Mouse (Mus musculus) neural tube, embryonic 12.5 days (tissue): ENCODE data around the gene Mmrn2. TPM values are rescaled to one million over a fixed set of nuclear protein-coding genes. Genes with fewer than 3 reads are reported as not detected.
"Not testable (repeated sequence)": the region's sequence is repeated elsewhere in the genome, so short reads cannot be mapped to it uniquely, and the experiment has no call there.

Experiments used
- ATAC-seq: fragments of 200-750 bp; cut with Nextera tagmentation; 2 replicates; pipeline ENCODE4 v1.8.0; 2017; ENCODE audit warnings: low read depth, mild to moderate bottlenecking, moderate TSS enrichment, moderate library complexity; ENCODE audit not compliant: low FRiP score
- H3K27ac ChIP-seq: fragments of 300-500 bp; sonication (generic); 2 replicates; pipeline ENCODE4 v1.5.1; 2016
- H3K27me3 ChIP-seq: fragments of 300-500 bp; sonication (generic); replicated peaks from 2 replicates; pipeline ENCODE4 v1.6.1; 2016; ENCODE audit warnings: mild to moderate bottlenecking
- H3K36me3 ChIP-seq: fragments of 300-500 bp; sonication (generic); 2 replicates; pipeline ENCODE4 v1.6.1; 2016; ENCODE audit warnings: mild to moderate bottlenecking
- H3K4me1 ChIP-seq: fragments of 300-500 bp; sonication (generic); 2 replicates; pipeline ENCODE4 v1.6.1; 2016
- H3K4me2 ChIP-seq: fragments of 300-500 bp; sonication (generic); replicated peaks from 2 replicates; pipeline ENCODE4 v1.6.1; 2016; ENCODE audit warnings: mild to moderate bottlenecking
- H3K4me3 ChIP-seq: fragments of 300-500 bp; sonication (generic); 2 replicates; pipeline ENCODE4 v1.5.1; 2016
- H3K9ac ChIP-seq: fragments of 300-500 bp; sonication (generic); 2 replicates; pipeline ENCODE4 v1.6.1; 2016; ENCODE audit warnings: mild to moderate bottlenecking
- H3K9me3 ChIP-seq: fragments of 300-500 bp; sonication (generic); 2 replicates; pipeline ENCODE4 v1.6.1; 2016; ENCODE audit warnings: mild to moderate bottlenecking
- WGBS: fragments of 180-500 bp; shearing (Covaris S2); methylation state at CpG from one replicate; pipeline ENCODE4 v1.1.7; 2016; 5-methylcytosine and 5-hydroxymethylcytosine counted together
- polyA plus RNA-seq: library from polyadenylated mRNA; unstranded; fragments of >200 nt; fragmentation: Nextera tagmentation; extraction: Ambion mirVana; gene quantifications from 2 replicates; pipeline ENCODE4 v1.2.1, GENCODE M21; 2016

Mmrn2 gene
- polyA plus RNA-seq, 1 experiment from 2014 or later = 7.8 TPM

DNA sequence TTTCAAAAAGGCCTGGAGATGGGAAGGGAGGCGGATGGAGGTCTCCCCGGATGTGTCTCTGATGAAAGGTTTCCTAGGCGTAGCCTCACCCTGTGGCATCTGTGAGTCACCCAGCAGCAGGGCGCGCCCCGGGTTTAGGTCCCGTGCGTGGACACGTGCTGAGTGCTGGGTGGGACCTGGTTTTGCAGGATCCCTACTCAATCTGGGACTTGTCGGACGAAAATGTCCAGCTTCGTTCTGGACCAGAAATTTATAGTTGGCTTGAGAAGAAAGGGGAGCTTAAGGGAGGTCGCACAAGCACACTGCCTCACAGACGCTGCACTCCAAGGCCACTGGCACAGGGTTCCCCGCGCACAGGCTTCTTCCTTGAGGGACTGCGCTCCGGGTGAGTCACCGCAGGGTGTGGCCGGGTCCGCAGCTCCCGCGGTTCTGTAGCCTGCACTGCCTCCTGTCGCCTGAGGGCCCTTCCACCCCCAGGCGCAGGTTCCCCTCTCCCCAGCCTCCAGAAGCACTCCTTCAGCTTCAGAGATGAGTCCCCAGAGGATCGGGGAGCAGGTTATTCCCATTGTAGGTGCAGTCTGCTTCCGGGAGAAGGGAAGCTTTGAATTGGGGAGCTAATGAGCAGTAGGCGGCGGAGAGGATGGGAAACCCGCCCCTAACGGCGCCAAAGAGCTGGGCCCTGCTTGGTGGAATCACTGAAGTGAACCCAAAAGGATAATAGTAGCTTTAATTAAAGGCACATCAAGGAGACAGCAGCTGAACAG, 11.6 kb upstream of the Mmrn2 start:
- H3K27ac ChIP-seq = no peak overlapping the region
- ATAC-seq = peak; percentile 77
- no peaks in the 10 kb centered on the region for H3K36me3 ChIP-seq
- H3K27me3 ChIP-seq = no peaks in the 10 kb centered on the region
- H3K9me3 ChIP-seq = no peaks in the 10 kb centered on the region
- H3K9ac ChIP-seq = peak overlapping the region; percentile 23
- peaks cover 4% of the 10 kb centered on the region; the same call in 1 of the 2 replicates for H3K4me1 ChIP-seq
- peak overlapping the region; percentile 76 for H3K4me2 ChIP-seq
- 3% methylated on average over 32 of the region's 32 CpGs for WGBS
- peak overlapping the region; percentile 33 for H3K4me3 ChIP-seq

DNA sequence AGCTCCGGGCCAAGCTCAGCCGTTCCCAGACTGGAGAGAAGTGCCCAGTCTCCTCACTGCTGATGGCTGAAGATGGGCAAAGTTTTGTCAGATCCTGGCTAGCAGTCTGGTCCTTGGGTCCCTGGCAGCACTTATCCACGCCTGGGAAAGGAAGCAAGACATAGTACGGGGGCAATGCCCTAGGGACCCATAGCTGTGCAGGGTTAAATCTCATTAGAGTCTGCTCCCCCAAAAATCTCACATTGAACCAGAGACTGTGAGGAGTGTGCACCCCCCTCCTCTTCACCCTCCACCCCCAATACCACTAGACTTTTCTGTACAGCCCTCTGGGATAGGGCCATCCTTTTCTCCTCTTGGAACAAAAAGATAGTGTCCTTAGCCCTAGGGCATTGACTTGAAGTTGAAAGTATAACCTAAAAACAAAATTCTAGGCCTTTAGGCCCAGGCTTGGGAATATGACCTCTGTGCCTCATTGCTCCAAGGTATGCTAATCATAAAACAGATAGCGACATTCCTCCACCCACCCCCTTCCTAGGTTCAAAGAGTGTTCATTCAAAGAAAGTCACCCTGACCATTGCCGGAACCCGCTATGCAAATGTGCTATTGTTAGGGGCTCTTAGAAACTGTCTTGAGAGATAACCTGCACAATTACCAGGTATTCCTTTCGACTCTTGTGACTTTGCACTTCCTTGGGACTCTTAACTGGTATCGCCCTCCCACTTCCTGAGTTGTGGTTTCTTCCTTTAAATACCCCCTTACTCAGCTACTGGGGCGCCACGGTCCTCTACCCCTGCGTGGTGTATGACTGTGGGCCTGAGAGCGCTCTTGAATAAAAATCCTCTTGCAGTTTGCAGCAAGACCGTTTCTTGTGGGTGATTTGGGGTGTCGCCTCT, 10.8 kb upstream of the Mmrn2 start:
- Histone ChIP-seq H3K4me3 (peak overlapping the region; percentile 33; the same call in 1 of the 2 replicates), H3K9ac (peak overlapping the region; percentile 23; the same call in 1 of the 2 replicates), H3K4me2 (peak overlapping the region; percentile 76)
- peak; percentile 30; the same call in 1 of the 2 replicates for ATAC-seq
- not testable (repeated sequence) for H3K27ac ChIP-seq, H3K4me1 ChIP-seq, H3K9me3 ChIP-seq, H3K36me3 ChIP-seq, H3K27me3 ChIP-seq
- 81% methylated on average over 15 of the region's 15 CpGs for WGBS

DNA sequence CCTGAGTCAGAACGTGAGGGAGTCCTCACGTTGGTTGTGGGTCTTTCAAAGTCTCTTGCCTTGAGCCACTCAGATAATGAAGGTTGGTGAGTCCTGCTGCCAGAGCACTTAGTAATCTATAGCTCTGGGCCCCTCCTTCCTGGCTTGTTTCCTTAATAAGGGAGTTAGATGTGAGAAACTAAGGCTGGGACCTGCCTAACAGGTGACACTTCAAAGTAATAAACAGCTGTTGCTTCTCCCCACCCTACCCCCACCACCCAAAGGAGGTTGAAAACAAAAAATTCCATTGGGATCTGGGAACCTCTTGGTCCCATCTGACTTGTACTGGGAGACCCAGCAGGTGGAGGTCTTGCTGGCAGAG, 10.1 kb upstream of the Mmrn2 start:
- Histone ChIP-seq H3K27me3 (no peaks in the 10 kb centered on the region), H3K4me3 (no peak overlapping the region), H3K36me3 (no peaks in the 10 kb centered on the region), H3K4me1 (peaks cover 4% of the 10 kb centered on the region; the same call in 1 of the 2 replicates), H3K9ac (no peak overlapping the region), H3K27ac (no peak overlapping the region), H3K4me2 (no peak overlapping the region), H3K9me3 (no peaks in the 10 kb centered on the region)
- no peak for ATAC-seq
- WGBS = 93% methylated on average over 2 of the region's 2 CpGs

DNA sequence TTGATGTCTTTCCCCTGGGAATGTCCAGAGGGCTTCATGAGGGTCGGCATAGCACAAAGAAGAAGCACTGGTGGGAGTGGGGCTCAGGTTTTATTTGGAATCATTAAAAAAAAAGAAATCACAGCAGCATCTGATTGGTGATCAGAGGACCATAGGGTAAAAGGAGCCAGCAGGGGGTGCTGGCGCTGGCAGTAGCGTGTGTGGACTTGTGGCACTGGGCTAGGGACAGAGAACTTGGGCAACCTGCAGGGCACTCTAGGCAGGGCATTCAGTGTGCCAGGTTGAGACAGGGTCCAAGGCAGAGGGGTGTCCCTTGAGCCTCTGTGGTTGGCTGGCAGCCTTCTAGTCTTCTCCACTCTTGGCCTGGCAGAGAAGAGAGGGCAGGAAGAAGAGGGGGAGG, 5.1 kb upstream of the Mmrn2 start:
- 62% methylated on average over 3 of the region's 3 CpGs for WGBS
- Histone ChIP-seq H3K27ac (no peak overlapping the region), H3K27me3 (no peaks in the 10 kb centered on the region), H3K4me1 (peaks cover 10% of the 10 kb centered on the region), H3K4me2 (no peak overlapping the region), H3K36me3 (no peaks in the 10 kb centered on the region), H3K9ac (no peak overlapping the region), H3K9me3 (no peaks in the 10 kb centered on the region), H3K4me3 (no peak overlapping the region)
- ATAC-seq = no peak

DNA sequence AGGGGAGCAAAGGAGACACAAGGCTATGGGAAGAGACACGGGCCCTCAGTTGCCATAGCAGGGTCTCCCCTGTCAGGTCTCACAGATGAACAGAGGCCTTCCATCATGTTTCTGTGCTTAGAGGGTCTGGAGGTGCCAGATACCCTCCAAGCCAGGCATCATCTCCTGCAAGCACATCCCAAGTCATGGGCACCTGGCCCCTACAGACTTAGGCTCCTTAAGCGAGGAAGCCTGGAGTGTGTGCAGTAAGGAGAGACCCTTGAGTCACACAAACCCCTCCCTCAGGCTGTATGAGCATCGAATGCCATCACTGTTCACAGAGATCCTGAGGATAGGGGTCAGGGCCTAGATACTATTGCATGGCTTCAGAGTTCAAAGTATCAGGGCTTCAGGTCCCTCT, 4.3 kb upstream of the Mmrn2 start:
- Histone ChIP-seq H3K4me3 (no peak overlapping the region), H3K27ac (no peak overlapping the region)
- 84% methylated on average over 3 of the region's 3 CpGs for WGBS

DNA sequence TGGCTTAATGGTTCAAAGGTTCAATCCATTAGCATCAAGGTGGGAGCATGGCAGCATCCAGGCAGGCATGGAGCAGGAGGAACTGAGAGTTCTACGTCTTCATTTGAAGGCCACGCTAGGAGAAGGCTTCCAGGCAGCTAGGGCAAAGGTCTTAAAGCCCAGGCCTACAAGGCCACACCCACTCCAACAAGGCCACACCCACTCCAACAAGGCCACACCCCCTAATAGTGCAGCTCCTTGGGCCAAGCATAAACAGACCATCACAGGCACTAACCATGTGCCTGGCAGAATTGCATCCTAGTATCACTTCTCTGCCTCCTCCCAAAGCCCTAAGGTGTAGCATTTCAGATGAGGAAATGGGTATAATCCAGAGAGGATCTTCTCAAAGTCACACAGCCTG, 3.5 kb upstream of the Mmrn2 start:
- ATAC-seq = no peak
- Histone ChIP-seq H3K27ac (no peak overlapping the region), H3K4me3 (no peak overlapping the region), H3K9ac (no peak overlapping the region), H3K36me3 (no peaks in the 10 kb centered on the region), H3K9me3 (no peaks in the 10 kb centered on the region), H3K4me1 (peaks cover 10% of the 10 kb centered on the region), H3K27me3 (no peaks in the 10 kb centered on the region), H3K4me2 (peak overlapping the region; percentile 38)
- 84% methylated on average over 2 of the region's 2 CpGs for WGBS

More for the DNA sequence above, 4.3 kb upstream of the Mmrn2 start:
- no peak overlapping the region for H3K4me2 ChIP-seq
- no peaks in the 10 kb centered on the region for H3K27me3 ChIP-seq
- no peak for ATAC-seq
- H3K4me1 ChIP-seq = peaks cover 10% of the 10 kb centered on the region
- H3K9me3 ChIP-seq = no peaks in the 10 kb centered on the region
- no peak overlapping the region for H3K9ac ChIP-seq
- H3K36me3 ChIP-seq = no peaks in the 10 kb centered on the region

DNA sequence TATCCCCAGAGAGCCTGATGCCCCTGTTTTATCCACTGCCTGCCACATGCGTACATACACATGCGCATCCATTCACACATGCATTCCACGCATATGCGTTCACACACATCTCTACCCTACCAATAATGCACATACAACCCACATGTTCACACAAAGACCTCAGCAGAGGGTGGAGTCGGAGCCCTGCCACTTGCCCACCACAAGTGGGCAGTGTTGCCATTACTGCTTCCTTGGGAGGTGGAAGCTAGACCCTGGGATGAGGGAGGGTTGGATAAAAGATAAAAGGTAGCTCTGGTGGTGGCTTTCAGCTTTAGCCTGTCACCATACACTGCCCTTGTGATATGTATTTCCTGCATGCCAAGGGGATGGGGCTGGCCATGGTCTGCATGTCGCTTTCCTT, 2.6 kb upstream of the Mmrn2 start:
- no peaks in the 10 kb centered on the region for H3K9me3 ChIP-seq
- peak overlapping the region; percentile 38 for H3K4me2 ChIP-seq
- H3K36me3 ChIP-seq = no peaks in the 10 kb centered on the region
- no peak overlapping the region for H3K9ac ChIP-seq
- ATAC-seq = no peak
- 84% methylated on average over 6 of the region's 6 CpGs for WGBS
- peaks cover 10% of the 10 kb centered on the region for H3K4me1 ChIP-seq
- H3K4me3 ChIP-seq = no peak overlapping the region
- H3K27ac ChIP-seq = no peak overlapping the region
- no peaks in the 10 kb centered on the region for H3K27me3 ChIP-seq

DNA sequence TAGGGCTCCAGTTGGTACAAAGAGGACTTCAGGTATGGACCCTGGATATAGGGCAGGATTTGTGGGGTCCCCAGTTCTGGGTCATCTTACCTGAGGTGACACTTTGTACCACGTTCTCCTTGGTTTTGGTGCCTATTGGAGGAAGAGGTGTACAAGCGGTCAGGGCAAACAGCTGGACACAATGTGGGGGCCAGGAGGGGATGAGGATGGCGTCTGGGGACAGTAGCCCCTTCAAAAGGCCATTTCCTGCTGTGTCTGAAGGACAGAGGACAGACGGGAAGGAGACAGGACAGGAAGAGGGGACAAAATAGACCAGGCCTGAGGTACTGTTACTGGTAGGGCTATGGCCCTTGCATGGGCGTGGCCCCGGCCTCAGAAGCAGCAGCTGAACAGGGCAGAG, 1.7 kb upstream of the Mmrn2 start:
- H3K9ac ChIP-seq = 0 out of 2 replicates have a peak overlapping the region, but pooled peaks have one; percentile 19
- H3K4me3 ChIP-seq = no peak overlapping the region
- no peak overlapping the region for H3K27ac ChIP-seq

DNA sequence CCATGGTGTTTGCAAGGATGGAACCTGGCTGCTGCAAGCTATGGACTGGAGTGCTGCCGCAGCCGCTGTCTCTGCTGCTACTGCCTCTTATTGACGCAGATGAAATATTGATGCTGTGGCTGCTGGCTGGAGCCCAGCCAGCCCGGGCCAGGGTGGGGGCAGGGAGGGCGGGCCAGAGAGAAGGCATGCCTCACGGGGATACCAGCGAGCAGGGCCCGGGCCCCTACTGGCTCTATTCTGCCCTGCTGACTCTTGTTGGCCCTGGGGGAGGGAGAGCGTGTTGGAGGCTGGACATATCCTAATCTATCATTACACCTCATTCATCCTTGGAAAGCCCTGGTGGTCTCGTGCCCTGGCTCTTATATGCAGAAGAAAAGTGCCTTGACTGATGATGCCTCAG, 688 bp upstream of the Mmrn2 start, which contains the start of gene Sncg:
TSS of gene Sncg (minus strand) at position 213 of the 400 bp plus-strand sequence.
- Histone ChIP-seq H3K4me1 (peaks cover 17% of the 10 kb centered on the region), H3K9ac (0 out of 2 replicates have a peak within 1 kb of the TSS, but pooled peaks have one; percentile 19), H3K4me3 (0 out of 2 replicates have a peak within 1 kb of the TSS, but pooled peaks have one; percentile 2), H3K27me3 (no peaks in the 10 kb centered on the region), H3K4me2 (peak within 1 kb of the TSS; percentile 38), H3K9me3 (no peaks in the 10 kb centered on the region), H3K27ac (no peak within 1 kb of the TSS), H3K36me3 (no peaks in the 10 kb centered on the region)
- ATAC-seq = peak; percentile 23; the same call in 1 of the 2 replicates
- WGBS = 32% methylated on average over 10 of the region's 10 CpGs

More for the DNA sequence above, 1.7 kb upstream of the Mmrn2 start:
- Histone ChIP-seq H3K4me2 (peak overlapping the region; percentile 38), H3K9me3 (no peaks in the 10 kb centered on the region), H3K36me3 (no peaks in the 10 kb centered on the region), H3K4me1 (peaks cover 15% of the 10 kb centered on the region), H3K27me3 (no peaks in the 10 kb centered on the region)
- no peak for ATAC-seq
- 83% methylated on average over 6 of the region's 6 CpGs for WGBS

DNA sequence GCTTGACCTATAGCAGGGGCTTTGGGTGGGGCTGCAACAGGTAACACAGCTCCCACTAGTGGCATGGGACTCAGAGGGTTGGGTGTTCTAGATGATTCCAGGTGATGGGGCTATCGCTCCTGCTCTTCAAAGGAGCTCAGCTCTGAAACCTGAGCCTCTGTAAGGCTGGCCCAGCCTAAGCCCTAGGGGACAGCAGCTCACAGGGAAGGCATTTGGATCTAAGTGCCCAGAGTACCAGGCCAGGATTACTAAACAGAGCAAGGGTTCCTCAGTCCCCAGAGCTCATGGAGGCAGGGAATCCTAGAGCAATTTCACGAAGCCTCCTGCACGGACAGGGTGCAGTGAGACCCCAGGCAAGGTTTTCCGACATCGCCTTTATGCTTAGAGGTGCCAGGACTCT, 676 bp downstream of the Mmrn2 start:
- H3K4me2 ChIP-seq = peak overlapping the region; percentile 7; the same call in 1 of the 2 replicates
- no peak for ATAC-seq
- 86% methylated on average over 5 of the region's 5 CpGs for WGBS

DNA sequence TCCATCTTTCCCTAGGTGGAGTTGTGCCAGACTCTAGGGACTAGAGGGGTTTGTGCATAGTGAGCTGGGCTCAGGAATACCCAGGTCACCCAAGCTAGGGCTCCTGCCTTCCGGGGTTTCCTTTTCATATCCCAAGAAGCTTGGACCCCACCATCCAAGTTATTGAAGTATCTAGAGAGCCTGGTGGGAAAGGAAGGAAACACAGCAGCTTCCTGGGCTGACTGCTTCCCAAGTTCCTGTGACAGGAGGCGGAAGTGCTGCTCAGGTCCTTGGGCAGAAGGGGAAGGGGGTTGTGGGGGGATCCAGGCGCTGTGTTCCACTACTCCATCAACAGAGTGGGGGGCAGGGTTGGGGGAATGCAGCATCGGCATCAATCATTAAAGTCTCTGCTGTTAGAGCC, 1.9 kb downstream of the Mmrn2 start:
- no peaks in the 10 kb centered on the region for H3K36me3 ChIP-seq
- H3K9ac ChIP-seq = no peak overlapping the region
- no peak overlapping the region for H3K4me3 ChIP-seq
- ATAC-seq = no peak
- no peak overlapping the region; the same call in 1 of the 2 replicates for H3K4me2 ChIP-seq
- no peaks in the 10 kb centered on the region for H3K27me3 ChIP-seq
- no peaks in the 10 kb centered on the region for H3K9me3 ChIP-seq
- H3K27ac ChIP-seq = no peak overlapping the region
- peaks cover 17% of the 10 kb centered on the region for H3K4me1 ChIP-seq
- WGBS = 86% methylated on average over 4 of the region's 4 CpGs

More for the DNA sequence above, 676 bp downstream of the Mmrn2 start:
- H3K36me3 ChIP-seq = no peaks in the 10 kb centered on the region
- H3K27me3 ChIP-seq = no peaks in the 10 kb centered on the region
- H3K4me3 ChIP-seq = no peak overlapping the region
- H3K9ac ChIP-seq = no peak overlapping the region
- H3K27ac ChIP-seq = no peak overlapping the region
- H3K4me1 ChIP-seq = peaks cover 17% of the 10 kb centered on the region
- no peaks in the 10 kb centered on the region for H3K9me3 ChIP-seq
